Mouse (Mus musculus) stomach, embryonic 16.5 days (tissue): ENCODE measurements around the gene Atp1b1. TPM values are rescaled to one million over a fixed set of nuclear protein-coding genes. Genes with fewer than 3 reads are reported as not detected.

Experiments used
- ATAC-seq: fragments of 200-750 bp; cut with Nextera tagmentation; 2 replicates; pipeline ENCODE4 v1.8.0; 2017; ENCODE audit warnings: moderate number of reproducible peaks, moderate TSS enrichment; ENCODE audit not compliant: insufficient read depth, low FRiP score
- H3K27ac ChIP-seq: fragments of 300-500 bp; sonication (generic); 2 replicates; pipeline ENCODE4 v1.5.1; 2014; ENCODE audit warnings: low read length
- H3K27me3 ChIP-seq: fragments of 300-500 bp; sonication (generic); 2 replicates; pipeline ENCODE4 v1.6.1; 2014; ENCODE audit warnings: low read length, control low read depth, mixed read lengths; ENCODE audit not compliant: control insufficient read depth, insufficient read depth
- H3K36me3 ChIP-seq: fragments of 300-500 bp; sonication (generic); 2 replicates; pipeline ENCODE4 v1.6.1; 2014; ENCODE audit warnings: low read length; ENCODE audit not compliant: control insufficient read depth, insufficient read depth
- H3K4me1 ChIP-seq: fragments of 300-500 bp; sonication (generic); 2 replicates; pipeline ENCODE4 v1.6.1; 2014; ENCODE audit warnings: low read length, control low read depth, mixed read lengths; ENCODE audit not compliant: control insufficient read depth, insufficient read depth
- H3K4me2 ChIP-seq: fragments of 300-500 bp; sonication (generic); 2 replicates; pipeline ENCODE4 v1.6.1; 2014; ENCODE audit warnings: low read depth, low read length, mixed read lengths
- H3K4me3 ChIP-seq: fragments of 300-500 bp; sonication (generic); replicated peaks from 2 replicates; pipeline ENCODE4 v1.5.1; 2014; ENCODE audit warnings: mild to moderate bottlenecking, low read length
- H3K9ac ChIP-seq: fragments of 300-500 bp; sonication (generic); 2 replicates; pipeline ENCODE4 v1.6.1; 2014; ENCODE audit warnings: low read length
- H3K9me3 ChIP-seq: fragments of 300-500 bp; sonication (generic); replicated peaks from 2 replicates; pipeline ENCODE4 v1.6.1; 2016; ENCODE audit warnings: low read length, control low read depth; ENCODE audit not compliant: control insufficient read depth
- WGBS: fragments of 180-500 bp; shearing (Covaris S2); extraction: QIAGEN DNeasy Blood & Tissue Kit; methylation state at CpG from one replicate; pipeline ENCODE4 v1.1.7; 2014; 5-methylcytosine and 5-hydroxymethylcytosine counted together
- polyA plus RNA-seq: library from polyadenylated mRNA; unstranded; fragments of >200 nt; fragmentation: Nextera tagmentation; extraction: Ambion mirVana; gene quantifications from 2 replicates; pipeline ENCODE4 v1.2.1, GENCODE M21; 2015

Gene Atp1b1
- polyA plus RNA-seq, 1 experiment from 2014 or later = 129 TPM

- no peaks in the 10 kb centered on the region for H3K9me3 ChIP-seq
- peak overlapping the region; percentile 71 for H3K4me2 ChIP-seq
- no peaks in the 10 kb centered on the region for H3K36me3 ChIP-seq
- peaks cover 9% of the 10 kb centered on the region; the same call in 1 of the 2 replicates for H3K4me1 ChIP-seq
- ATAC-seq = peak; percentile 65
- under 1% methylated on average over 60 of the region's 76 CpGs for WGBS
- H3K27me3 ChIP-seq = peaks cover 4% of the 10 kb centered on the region; the same call in 1 of the 2 replicates
- H3K9ac ChIP-seq = peak overlapping the region; percentile 83
- peak overlapping the region; percentile 91 for H3K27ac ChIP-seq
- peak overlapping the region; percentile 67 for H3K4me3 ChIP-seq
Measured at GRCm38 (mm10) chr1:164457531-164458244, 467 bp downstream of the Atp1b1 start.

GRCm38 (mm10) chr1:164456731-164457130 lies 1.4 kb downstream of the Atp1b1 start:
- Histone ChIP-seq H3K27me3 (peaks cover 4% of the 10 kb centered on the region; the same call in 1 of the 2 replicates), H3K4me2 (peak overlapping the region; percentile 71), H3K9ac (peak overlapping the region; percentile 83), H3K4me3 (peak overlapping the region; percentile 67), H3K4me1 (peaks cover 6% of the 10 kb centered on the region; the same call in 1 of the 2 replicates), H3K9me3 (no peaks in the 10 kb centered on the region), H3K36me3 (no peaks in the 10 kb centered on the region), H3K27ac (peak overlapping the region; percentile 91)
- 10% methylated on average over 8 of the region's 8 CpGs for WGBS
- no peak for ATAC-seq

GRCm38 (mm10) chr1:164456065-164456464 lies 2.1 kb downstream of the Atp1b1 start:
- peak overlapping the region; percentile 67 for H3K4me3 ChIP-seq
- H3K27me3 ChIP-seq = peaks cover 4% of the 10 kb centered on the region; the same call in 1 of the 2 replicates
- no peaks in the 10 kb centered on the region for H3K9me3 ChIP-seq
- no peaks in the 10 kb centered on the region for H3K36me3 ChIP-seq
- H3K4me1 ChIP-seq = 0 out of 2 replicates have a peak, but pooled peaks cover 4% of the 10 kb centered on the region
- H3K27ac ChIP-seq = peak overlapping the region; percentile 91
- peak overlapping the region; percentile 83 for H3K9ac ChIP-seq
- peak overlapping the region; percentile 71 for H3K4me2 ChIP-seq
- 28% methylated on average over 6 of the region's 6 CpGs for WGBS
- no peak for ATAC-seq

GRCm38 (mm10) chr1:164455614-164456013 lies 2.5 kb downstream of the Atp1b1 start:
- Histone ChIP-seq H3K4me3 (peak overlapping the region; percentile 67), H3K27ac (peak overlapping the region; percentile 91), H3K4me2 (peak overlapping the region; percentile 71), H3K4me1 (0 out of 2 replicates have a peak, but pooled peaks cover 4% of the 10 kb centered on the region), H3K9ac (peak overlapping the region; percentile 83), H3K36me3 (no peaks in the 10 kb centered on the region), H3K27me3 (peaks cover 4% of the 10 kb centered on the region; the same call in 1 of the 2 replicates), H3K9me3 (no peaks in the 10 kb centered on the region)
- ATAC-seq = no peak
- WGBS = 43% methylated on average over 7 of the region's 7 CpGs

DNA sequence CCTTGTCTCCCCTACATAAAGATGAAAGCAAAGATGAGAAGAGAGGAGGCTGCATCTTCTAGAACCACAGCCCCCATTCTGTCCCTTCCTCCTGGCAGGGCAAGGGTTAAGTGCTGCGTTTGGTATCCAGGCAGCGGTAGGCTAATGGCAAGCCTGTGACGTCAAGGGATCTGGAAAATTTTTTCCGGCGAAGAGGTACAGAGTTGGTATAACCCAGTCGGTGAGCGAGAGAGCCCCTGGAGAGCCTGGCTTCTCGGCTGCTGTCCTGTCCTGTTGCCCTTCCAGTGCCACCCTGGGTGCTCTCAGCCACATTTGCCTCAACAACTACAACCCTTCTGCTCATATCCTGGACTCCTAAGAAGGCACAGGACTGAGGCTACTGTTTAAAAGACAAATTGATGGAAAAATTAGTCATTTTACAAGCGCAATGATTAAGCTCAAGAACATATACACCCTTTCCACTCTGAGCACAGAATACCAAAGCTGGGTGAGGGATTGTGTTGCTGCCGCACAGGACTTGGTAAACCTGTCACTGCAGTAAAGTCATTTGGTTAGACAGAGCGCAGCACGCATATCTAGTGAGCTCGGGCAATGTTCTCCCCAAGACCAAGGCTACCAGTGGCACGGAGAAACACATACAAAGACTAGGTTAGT lies 3.3 kb downstream of the Atp1b1 start:
- ATAC-seq = no peak
- H3K4me3 ChIP-seq = peak overlapping the region; percentile 44
- H3K27me3 ChIP-seq = peaks cover 4% of the 10 kb centered on the region; the same call in 1 of the 2 replicates
- H3K4me1 ChIP-seq = 0 out of 2 replicates have a peak, but pooled peaks cover 4% of the 10 kb centered on the region
- peak overlapping the region; percentile 53 for H3K4me2 ChIP-seq
- peak overlapping the region; percentile 42; the same call in 1 of the 2 replicates for H3K27ac ChIP-seq
- WGBS = 28% methylated on average over 14 of the region's 14 CpGs
- no peaks in the 10 kb centered on the region for H3K9me3 ChIP-seq
- peak overlapping the region; percentile 66 for H3K9ac ChIP-seq
- H3K36me3 ChIP-seq = no peaks in the 10 kb centered on the region

DNA sequence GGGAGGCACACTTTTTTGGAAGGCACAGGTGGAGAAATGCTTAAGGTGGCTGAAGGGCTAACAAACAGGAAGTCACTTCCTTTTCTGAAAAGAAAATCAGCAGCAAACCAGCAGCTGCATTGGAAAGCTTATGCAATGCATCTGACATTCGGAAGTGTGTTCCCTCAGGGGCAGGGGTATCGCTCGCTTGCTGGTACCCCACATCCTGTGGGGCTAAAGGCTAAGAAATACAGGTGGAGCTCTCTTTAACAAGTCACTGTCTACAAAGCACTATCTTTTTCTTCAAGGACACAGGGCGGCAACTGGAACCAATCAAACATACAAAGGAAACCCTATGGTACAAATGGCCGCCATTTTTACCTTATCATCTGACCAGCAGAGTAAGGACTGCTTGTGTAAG lies 4.4 kb downstream of the Atp1b1 start:
- Histone ChIP-seq H3K27me3 (peaks cover under 1% of the 10 kb centered on the region; the same call in 1 of the 2 replicates), H3K9me3 (no peaks in the 10 kb centered on the region), H3K27ac (no peak overlapping the region), H3K36me3 (no peaks in the 10 kb centered on the region), H3K4me1 (0 out of 2 replicates have a peak, but pooled peaks cover 4% of the 10 kb centered on the region), H3K9ac (no peak overlapping the region), H3K4me2 (peak overlapping the region; percentile 53), H3K4me3 (peak overlapping the region; percentile 44)
- ATAC-seq = no peak
- WGBS = 71% methylated on average over 5 of the region's 5 CpGs

- no peak for ATAC-seq
- 83% methylated on average over 8 of the region's 8 CpGs for WGBS
- no peak overlapping the region for H3K27ac ChIP-seq
- no peaks in the 10 kb centered on the region for H3K9me3 ChIP-seq
- no peak overlapping the region for H3K4me3 ChIP-seq
- no peaks in the 10 kb centered on the region for H3K27me3 ChIP-seq
- no peak overlapping the region for H3K9ac ChIP-seq
- no peak overlapping the region for H3K4me2 ChIP-seq
- H3K36me3 ChIP-seq = no peaks in the 10 kb centered on the region
- 0 out of 2 replicates have a peak, but pooled peaks cover 4% of the 10 kb centered on the region for H3K4me1 ChIP-seq
Measured at GRCm38 (mm10) chr1:164453146-164453545, 5.0 kb downstream of the Atp1b1 start.

DNA sequence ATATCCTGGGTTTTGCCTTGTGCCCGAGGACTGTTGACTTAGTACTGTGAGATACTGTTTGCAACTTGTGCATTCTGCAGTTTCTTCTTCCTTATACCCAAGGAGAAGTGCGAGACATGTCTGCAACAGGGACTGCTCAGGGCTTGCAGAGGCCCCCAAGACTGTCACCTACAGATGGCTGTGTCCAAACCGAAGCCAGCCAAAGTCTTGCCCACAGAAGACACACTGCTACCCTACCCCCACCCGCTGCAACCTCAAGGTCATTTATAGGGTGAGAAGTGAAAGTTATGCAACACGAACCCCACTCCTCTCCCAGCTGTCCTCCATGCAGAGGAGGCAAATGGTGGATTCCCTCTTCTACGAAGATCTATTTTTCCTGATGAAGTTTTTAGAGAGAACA lies 5.6 kb downstream of the Atp1b1 start:
- no peak overlapping the region for H3K27ac ChIP-seq
- H3K4me1 ChIP-seq = 0 out of 2 replicates have a peak, but pooled peaks cover 4% of the 10 kb centered on the region
- H3K9ac ChIP-seq = no peak overlapping the region
- no peaks in the 10 kb centered on the region for H3K27me3 ChIP-seq
- H3K4me2 ChIP-seq = no peak overlapping the region
- H3K9me3 ChIP-seq = no peaks in the 10 kb centered on the region
- 81% methylated on average over 6 of the region's 6 CpGs for WGBS
- no peak for ATAC-seq
- H3K36me3 ChIP-seq = no peaks in the 10 kb centered on the region
- no peak overlapping the region for H3K4me3 ChIP-seq

- no peak for ATAC-seq
- Histone ChIP-seq H3K4me3 (no peak overlapping the region), H3K4me2 (no peak overlapping the region), H3K4me1 (0 out of 2 replicates have a peak, but pooled peaks cover 4% of the 10 kb centered on the region), H3K27me3 (no peaks in the 10 kb centered on the region), H3K9ac (no peak overlapping the region), H3K9me3 (no peaks in the 10 kb centered on the region), H3K27ac (no peak overlapping the region), H3K36me3 (no peaks in the 10 kb centered on the region)
- WGBS = 86% methylated on average over 5 of the region's 5 CpGs
Measured at GRCm38 (mm10) chr1:164451346-164451745, 6.8 kb downstream of the Atp1b1 start.
